Mouse (Mus musculus) lung, adult 2 months (tissue): ENCODE results near the gene Mrvi1.

Experiments
- CTCF ChIP-seq: fragments of 200-500 bp; IDR thresholded peaks from 2 replicates; pipeline ENCODE4 v1.5.1; 2011; ENCODE audit warnings: mild to moderate bottlenecking, low read length, control low read depth; ENCODE audit not compliant: insufficient read depth
- POLR2A ChIP-seq: fragments of 200-500 bp; IDR thresholded peaks from 2 replicates; pipeline ENCODE4 v1.6.1; 2011; ENCODE audit warnings: low read depth, mild to moderate bottlenecking, control low read depth, low read length, borderline replicate concordance; ENCODE audit errors: extremely low read depth

DNA sequence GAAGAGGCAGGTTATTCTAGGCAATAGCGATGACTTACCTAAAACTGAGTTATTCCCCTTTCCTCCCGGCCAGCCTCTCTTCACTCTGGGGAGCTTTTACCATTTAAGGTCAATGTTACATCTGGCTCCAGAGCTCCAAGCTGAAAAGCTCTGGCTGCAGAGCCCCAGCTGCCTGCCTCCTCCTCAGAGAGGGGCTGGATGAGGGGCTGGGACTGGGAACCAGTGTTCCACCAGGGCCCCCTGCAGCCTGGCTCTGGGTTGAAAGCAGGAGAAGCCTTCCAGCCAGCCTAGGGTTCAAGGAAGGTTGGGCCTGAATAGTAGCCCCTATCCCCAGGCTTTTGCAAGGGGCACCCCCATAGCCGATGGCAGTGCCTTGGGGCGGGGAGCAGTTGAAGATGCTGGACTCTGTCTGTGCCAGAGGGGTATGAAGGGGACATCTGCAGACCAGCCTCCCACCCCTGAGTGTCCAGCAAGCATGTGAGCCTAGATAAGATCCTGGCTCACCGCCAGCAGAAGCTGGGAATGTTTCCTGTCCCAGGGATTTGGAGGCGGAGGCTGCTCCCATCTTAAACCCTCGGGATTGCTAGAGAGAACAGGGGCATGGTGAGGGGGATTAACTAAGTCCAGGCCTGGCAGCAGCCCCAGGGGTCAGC lies at the start of gene Mrvi1:
- TF ChIP-seq CTCF (no peak), POLR2A (no peak)
